Mouse (Mus musculus): ENCODE data around the gene Lipf. TPM values are rescaled to one million over a fixed set of nuclear protein-coding genes. Genes with fewer than 3 reads are reported as not detected.

Lipf gene
- polyA plus RNA-seq (2015; fragmentation: Nextera tagmentation; extraction: Ambion mirVana), result not detected in 2 replicates

GRCm38 (mm10) chr19:33960887-33961286 lies at the start of gene Lipf:
Lipf (plus strand) TSS chr19:33961187.
- no peak within 1 kb of the TSS for H3K9ac ChIP-seq
- H3K9me3 ChIP-seq, result no peaks in the 10 kb centered on the region
- H3K4me3 ChIP-seq, result no peak within 1 kb of the TSS
- ATAC-seq (ENCODE audit: low FRiP score), result no peak
- no peaks in the 10 kb centered on the region for H3K36me3 ChIP-seq
- no peaks in the 10 kb centered on the region for H3K27me3 ChIP-seq
- no peaks in the 10 kb centered on the region for H3K4me1 ChIP-seq (replicated peaks)
- H3K4me2 ChIP-seq, result no peak within 1 kb of the TSS
- no peak within 1 kb of the TSS for H3K27ac ChIP-seq

- H3K4me2 ChIP-seq, result no peak overlapping the region
- no peak overlapping the region for H3K9ac ChIP-seq
- no peak overlapping the region for H3K27ac ChIP-seq
- H3K36me3 ChIP-seq, result no peaks in the 10 kb centered on the region
- ATAC-seq (ENCODE audit: low FRiP score), result no peak
- no peak overlapping the region for H3K4me3 ChIP-seq
- no peaks in the 10 kb centered on the region for H3K27me3 ChIP-seq
- no peaks in the 10 kb centered on the region for H3K9me3 ChIP-seq
- H3K4me1 ChIP-seq (replicated peaks), result no peaks in the 10 kb centered on the region
These were observed 36.9 kb upstream of the Lipf start for GRCm38 (mm10) chr19:33924099-33924498.

GRCm38 (mm10) chr19:33979007-33979406 lies 18.0 kb downstream of the Lipf start:
- H3K4me3 ChIP-seq, result no peak overlapping the region
- H3K4me1 ChIP-seq (replicated peaks), result no peaks in the 10 kb centered on the region
- ATAC-seq (ENCODE audit: low FRiP score), result no peak
- 49% methylated on average over 3 of the region's 3 CpGs for WGBS
- H3K27me3 ChIP-seq, result no peaks in the 10 kb centered on the region
- no peaks in the 10 kb centered on the region for H3K36me3 ChIP-seq
- H3K9ac ChIP-seq, result no peak overlapping the region
- H3K9me3 ChIP-seq, result no peaks in the 10 kb centered on the region
- H3K27ac ChIP-seq, result no peak overlapping the region
- H3K4me2 ChIP-seq, result no peak overlapping the region

- no peaks in the 10 kb centered on the region for H3K36me3 ChIP-seq
- no peaks in the 10 kb centered on the region for H3K27me3 ChIP-seq
- H3K4me3 ChIP-seq, result no peak overlapping the region
- H3K9me3 ChIP-seq, result no peaks in the 10 kb centered on the region
- no peaks in the 10 kb centered on the region for H3K4me1 ChIP-seq (replicated peaks)
- H3K27ac ChIP-seq, result no peak overlapping the region
- 88% methylated on average over 3 of the region's 3 CpGs for WGBS
- no peak for ATAC-seq (ENCODE audit: low FRiP score)
- no peak overlapping the region for H3K9ac ChIP-seq
- no peak overlapping the region for H3K4me2 ChIP-seq
These were observed 22.1 kb downstream of the Lipf start for GRCm38 (mm10) chr19:33983043-33983442.

GRCm38 (mm10) chr19:34008002-34008401 lies 47.0 kb downstream of the Lipf start, which contains the start of gene Lipk:
Lipk (plus strand) TSS chr19:34008290.
- WGBS, result 92% methylated on average over 6 of the region's 6 CpGs

GRCm38 (mm10) chr19:34021440-34022172 lies 60.6 kb downstream of the Lipf start:
- ATAC-seq (ENCODE audit: low FRiP score), result no peak
- Histone ChIP-seq H3K9me3 (no peaks in the 10 kb centered on the region), H3K9ac (no peak overlapping the region), H3K4me2 (no peak overlapping the region), H3K36me3 (no peaks in the 10 kb centered on the region), H3K27me3 (no peaks in the 10 kb centered on the region), H3K4me1 (replicated peaks) (no peaks in the 10 kb centered on the region), H3K27ac (no peak overlapping the region), H3K4me3 (no peak overlapping the region)
- WGBS, result 90% methylated on average over 11 of the region's 11 CpGs

More at GRCm38 (mm10) chr19:34008002-34008401, 47.0 kb downstream of the Lipf start, which contains the start of gene Lipk:
- H3K36me3 ChIP-seq, result no peaks in the 10 kb centered on the region
- H3K9me3 ChIP-seq, result no peaks in the 10 kb centered on the region
- H3K27me3 ChIP-seq, result no peaks in the 10 kb centered on the region
- H3K4me2 ChIP-seq, result no peak within 1 kb of the TSS
- no peak for ATAC-seq (ENCODE audit: low FRiP score)
- H3K9ac ChIP-seq, result no peak within 1 kb of the TSS
- H3K4me1 ChIP-seq (replicated peaks), result no peaks in the 10 kb centered on the region
- no peak within 1 kb of the TSS for H3K4me3 ChIP-seq
- no peak within 1 kb of the TSS for H3K27ac ChIP-seq

- Histone ChIP-seq H3K4me2 (no peak overlapping the region), H3K9ac (no peak overlapping the region), H3K27ac (no peak overlapping the region), H3K4me1 (replicated peaks) (no peaks in the 10 kb centered on the region), H3K36me3 (no peaks in the 10 kb centered on the region), H3K4me3 (no peak overlapping the region), H3K9me3 (no peaks in the 10 kb centered on the region), H3K27me3 (no peaks in the 10 kb centered on the region)
- ATAC-seq (ENCODE audit: low FRiP score), result no peak
- WGBS, result 60% methylated on average over 3 of the region's 3 CpGs
These were observed 61.8 kb downstream of the Lipf start for GRCm38 (mm10) chr19:34022759-34023158.

Other genes starting within 250 kb of the Lipf start
- gene Lipo2, start 209.8 kb upstream of the Lipf start, polyA plus RNA-seq (2015; fragmentation: Nextera tagmentation; extraction: Ambion mirVana), result 0.47 and 0.48 TPM in 2 replicates
- 13.4 and 14.4 TPM in 2 replicates for gene Lipo3, start 199.2 kb upstream of the Lipf start, polyA plus RNA-seq (2015; fragmentation: Nextera tagmentation; extraction: Ambion mirVana)
- not detected in 2 replicates for gene Lipo1, start 173.7 kb upstream of the Lipf start, polyA plus RNA-seq (2015; fragmentation: Nextera tagmentation; extraction: Ambion mirVana)
- gene Lipk, start 47.1 kb downstream of the Lipf start, polyA plus RNA-seq (2015; fragmentation: Nextera tagmentation; extraction: Ambion mirVana), result not detected in 2 replicates
- gene Lipn, start 106.2 kb downstream of the Lipf start, polyA plus RNA-seq (2015; fragmentation: Nextera tagmentation; extraction: Ambion mirVana), result not detected in 2 replicates
- not detected in 2 replicates for gene Lipm, start 139.7 kb downstream of the Lipf start, polyA plus RNA-seq (2015; fragmentation: Nextera tagmentation; extraction: Ambion mirVana)
- not detected in 2 replicates for gene Ankrd22, start 204.9 kb downstream of the Lipf start, polyA plus RNA-seq (2015; fragmentation: Nextera tagmentation; extraction: Ambion mirVana)
- 9.9 and 10.5 TPM in 2 replicates for gene Stambpl1, start 231.0 kb downstream of the Lipf start, polyA plus RNA-seq (2015; fragmentation: Nextera tagmentation; extraction: Ambion mirVana)

All from hindbrain, embryonic 13.5 days (tissue).